Mouse (Mus musculus): ENCODE data around the gene Dop1b. TPM values are rescaled to one million over a fixed set of nuclear protein-coding genes. Genes with fewer than 3 reads are reported as not detected.

Dop1b gene
- 40.8 TPM for polyA plus RNA-seq (2017; shearing (Covaris generic))

GRCm38 (mm10) chr16:93711411-93712188, at the start of gene Dop1b:
Gene Dop1b (plus strand): TSS chr16:93711904.

DNA sequence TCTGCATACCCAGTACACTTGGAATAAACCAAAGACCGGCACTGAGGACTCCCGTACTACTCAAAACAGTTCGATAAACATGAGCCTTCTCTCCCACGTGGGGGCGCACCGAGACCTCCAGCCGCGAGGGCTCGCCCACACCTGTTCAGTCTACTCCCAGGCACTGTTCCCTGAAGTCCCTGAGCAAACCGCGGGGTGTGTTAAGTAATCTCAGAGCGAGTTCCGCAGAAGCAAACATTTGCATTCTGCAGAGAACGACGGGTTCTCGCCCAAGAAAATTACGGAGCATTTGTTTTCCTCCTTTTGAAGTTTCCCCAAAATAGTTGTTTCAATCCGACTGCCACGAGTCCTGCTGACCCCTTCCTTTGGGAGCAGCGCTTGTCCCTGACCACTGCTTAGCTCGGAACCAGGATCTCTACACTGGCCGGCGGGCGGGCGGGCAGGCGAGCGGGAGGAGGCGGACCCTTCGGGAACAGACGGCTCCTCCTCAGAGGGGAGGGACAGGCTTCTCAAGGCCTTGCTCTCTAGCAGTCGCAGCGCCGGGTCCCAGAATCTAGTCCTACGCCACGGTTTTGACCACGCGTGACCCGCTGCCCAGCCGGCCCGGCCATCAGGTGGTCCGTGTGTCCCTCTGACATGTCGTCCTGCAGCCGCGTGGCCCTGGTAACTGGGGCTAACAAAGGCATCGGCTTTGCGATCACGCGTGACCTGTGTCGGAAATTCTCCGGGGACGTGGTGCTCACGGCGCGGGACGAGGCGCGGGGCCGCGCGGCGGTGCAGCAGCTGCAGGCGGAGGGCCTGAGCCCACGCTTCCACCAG, 28.8 kb upstream of the Dop1b start, which contains the start of gene Cbr3:
TSS of gene Cbr3 (plus strand) at position 527 of the 819 bp plus-strand sequence.

GRCm38 (mm10) chr16:93831627-93832395, 120.1 kb downstream of the Dop1b start, which contains the start of gene Morc3:
Gene Morc3 (plus strand): TSS chr16:93832121.

Other genes with a start within 250 kb of the Dop1b start
- gene Setd4, start 107.8 kb upstream of the Dop1b start, polyA plus RNA-seq (2017; shearing (Covaris generic)) = 53.6 TPM
- gene Cbr1, start 106.1 kb upstream of the Dop1b start, polyA plus RNA-seq (2017; shearing (Covaris generic)) = 97.1 TPM
- not detected for gene Gm5678, start 83.8 kb upstream of the Dop1b start, polyA plus RNA-seq (2017; shearing (Covaris generic))
- gene Cbr3, start 28.7 kb upstream of the Dop1b start, polyA plus RNA-seq (2017; shearing (Covaris generic)) = not detected
- 109 TPM for gene Morc3, start 120.2 kb downstream of the Dop1b start, polyA plus RNA-seq (2017; shearing (Covaris generic))
- 29.5 TPM for gene Chaf1b, start 172.0 kb downstream of the Dop1b start, polyA plus RNA-seq (2017; shearing (Covaris generic))

All from CD4-positive, CD25-positive, alpha-beta regulatory T cell, adult 9 weeks (primary cell).